Mouse (Mus musculus): ENCODE results near the gene Myh9. TPM values are rescaled to one million over a fixed set of nuclear protein-coding genes. Genes with fewer than 3 reads are reported as not detected.

Myh9 gene
- total RNA-seq, 2 experiments from 2014 or later = 270 to 287 TPM

- DNase-seq (ENCODE audit: low spot score in 2 of 2) = no peak
Observed at GRCm38 (mm10) chr15:77831138-77831579, 10.8 kb downstream of the Myh9 start.

DNA sequence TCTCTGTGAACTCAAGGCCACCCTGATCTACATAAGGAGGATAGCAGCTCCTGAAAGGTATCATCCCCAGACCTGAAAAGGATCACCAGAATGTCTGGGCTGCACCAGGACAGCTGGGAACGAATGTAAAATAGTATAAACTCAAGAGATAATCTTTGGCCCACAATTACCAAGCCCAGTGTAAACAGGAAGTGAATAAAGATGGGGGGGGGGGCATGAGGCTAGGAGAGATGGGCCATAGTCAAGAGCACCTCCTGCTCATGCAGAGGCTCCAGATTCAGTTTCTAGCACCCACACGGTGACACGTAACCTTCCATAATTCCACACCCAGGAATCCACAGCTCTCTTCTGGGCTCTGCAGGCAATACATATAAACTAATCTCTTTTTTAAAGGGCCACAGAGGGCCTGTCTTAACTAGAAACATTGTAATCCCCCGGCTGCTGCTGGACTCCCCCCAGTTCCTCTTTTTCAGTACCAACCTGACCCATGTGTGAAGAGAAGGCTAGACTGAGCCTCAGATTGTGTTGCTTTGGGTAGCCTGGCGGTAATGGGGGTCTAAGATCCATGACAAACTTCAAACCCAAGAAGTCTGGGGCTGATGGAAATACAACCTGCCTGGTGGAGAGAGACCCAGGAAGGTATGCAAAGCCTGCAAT lies 11.4 kb downstream of the Myh9 start:
- DNase-seq (ENCODE audit: low spot score in 2 of 2) = no peak

DNA sequence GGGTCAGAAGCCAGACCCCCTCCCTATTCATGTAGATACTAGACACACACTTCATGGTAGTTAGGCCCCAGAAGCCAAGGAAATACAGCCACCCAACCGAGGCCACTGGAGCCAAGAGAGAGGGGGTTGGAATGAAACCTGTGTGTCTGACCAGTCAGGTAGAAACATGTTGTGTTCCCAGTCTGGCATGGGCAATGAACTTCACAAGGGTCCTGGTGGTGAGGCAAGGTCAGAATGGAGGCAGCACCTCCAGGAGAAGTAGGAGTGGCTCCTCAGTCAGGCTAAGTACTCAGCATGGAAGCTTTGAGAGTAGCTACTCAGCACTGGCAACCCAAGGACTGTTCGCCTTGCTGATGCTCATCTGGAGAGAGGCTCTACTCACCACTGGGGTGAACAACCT lies 12.4 kb downstream of the Myh9 start:
- DNase-seq (ENCODE audit: low spot score in 2 of 2) = no peak

GRCm38 (mm10) chr15:77828910-77829309 lies 13.1 kb downstream of the Myh9 start:
- DNase-seq (ENCODE audit: low spot score in 2 of 2) = no peak

GRCm38 (mm10) chr15:77828242-77828641 lies 13.7 kb downstream of the Myh9 start:
- DNase-seq (ENCODE audit: low spot score in 2 of 2) = no peak

DNA sequence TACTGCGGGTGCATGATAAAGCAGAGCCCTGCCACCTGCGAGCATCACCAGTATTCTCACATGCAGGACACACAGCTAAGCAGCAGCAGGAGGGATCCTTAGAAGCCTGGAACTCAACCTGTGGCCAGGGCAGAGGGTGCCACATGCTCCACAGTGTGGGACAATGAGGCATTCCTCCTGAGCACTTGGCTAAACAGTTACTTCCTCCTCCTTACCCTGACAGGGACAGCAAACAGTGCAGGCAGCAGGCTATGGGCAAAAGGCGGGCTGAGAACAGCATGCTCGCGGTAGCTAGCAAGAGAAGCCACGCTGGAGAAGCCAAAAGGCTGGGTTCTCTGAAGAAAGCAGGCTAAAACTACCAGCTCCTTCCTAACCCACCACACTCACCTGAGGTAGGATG lies 14.2 kb downstream of the Myh9 start:
- no peak for DNase-seq (ENCODE audit: low spot score in 2 of 2)

DNA sequence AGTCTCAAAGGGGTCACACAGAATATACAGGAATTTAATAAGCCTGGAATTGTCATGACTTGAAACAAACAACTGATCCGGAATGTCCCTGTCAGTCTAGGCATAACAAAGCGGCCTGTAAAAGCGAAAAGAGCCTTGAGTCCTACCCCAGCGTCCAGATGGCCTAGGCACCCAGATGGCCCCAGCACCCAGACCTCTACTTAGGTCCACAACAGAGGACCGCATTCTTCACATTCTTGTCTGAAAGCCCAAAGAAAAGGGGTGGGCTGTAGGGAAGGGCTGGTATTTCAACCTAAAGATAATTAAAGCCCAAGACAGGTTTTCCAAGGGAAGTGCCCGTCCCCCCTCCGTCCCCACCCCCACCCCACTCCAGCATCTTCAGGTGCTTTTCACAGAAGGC lies 14.6 kb downstream of the Myh9 start:
- DNase-seq (ENCODE audit: low spot score in 2 of 2) = no peak

- DNase-seq (ENCODE audit: low spot score in 2 of 2) = no peak
Observed at GRCm38 (mm10) chr15:77825382-77825781, 16.6 kb downstream of the Myh9 start.

GRCm38 (mm10) chr15:77824321-77824720 lies 17.7 kb downstream of the Myh9 start:
- DNase-seq (ENCODE audit: low spot score in 2 of 2) = no peak

DNA sequence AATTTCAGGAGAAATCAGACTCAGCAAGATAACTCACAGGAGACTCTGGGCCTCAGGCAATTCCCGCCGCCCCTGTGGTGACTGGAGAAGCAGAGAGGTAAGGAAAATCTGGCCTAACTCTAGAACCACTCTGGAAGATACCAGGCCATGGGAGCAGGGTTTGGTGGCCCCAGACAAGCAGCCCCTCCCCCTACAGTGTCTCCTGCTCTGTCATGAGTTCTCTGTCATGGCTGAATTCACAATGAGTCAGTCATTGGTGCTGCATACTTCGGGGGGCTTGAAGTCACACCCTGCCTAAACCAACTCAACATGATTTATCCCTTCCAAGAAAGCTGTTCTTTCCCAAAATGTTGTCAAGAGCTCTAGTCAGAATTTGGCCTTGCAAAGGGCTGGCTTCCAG lies 18.3 kb downstream of the Myh9 start:
- DNase-seq (ENCODE audit: low spot score in 2 of 2) = no peak

DNA sequence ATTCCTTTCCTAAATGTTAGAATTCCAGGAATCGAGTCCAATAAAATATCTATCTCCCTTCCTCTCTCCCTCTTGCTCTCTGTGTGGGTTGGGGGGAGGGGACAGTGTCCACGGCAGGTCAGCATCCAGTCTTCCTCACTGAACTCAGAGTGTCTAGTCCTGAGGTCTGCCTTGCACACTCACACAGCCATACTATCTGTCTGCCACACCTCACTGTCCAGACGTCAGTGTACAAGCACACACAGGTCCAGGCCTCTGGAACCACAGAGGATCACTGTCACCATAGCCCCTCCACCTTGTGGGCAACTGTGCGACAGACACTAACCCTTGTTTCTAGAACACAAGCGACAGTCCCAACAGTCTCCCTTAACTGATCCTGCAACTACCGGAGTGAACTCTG lies 18.8 kb downstream of the Myh9 start:
- no peak for DNase-seq (ENCODE audit: low spot score in 2 of 2)

GRCm38 (mm10) chr15:77822671-77823070 lies 19.3 kb downstream of the Myh9 start:
- no peak for DNase-seq (ENCODE audit: low spot score in 2 of 2)

- DNase-seq (ENCODE audit: low spot score in 2 of 2) = no peak
Observed at GRCm38 (mm10) chr15:77822057-77822466, 19.9 kb downstream of the Myh9 start.

DNA sequence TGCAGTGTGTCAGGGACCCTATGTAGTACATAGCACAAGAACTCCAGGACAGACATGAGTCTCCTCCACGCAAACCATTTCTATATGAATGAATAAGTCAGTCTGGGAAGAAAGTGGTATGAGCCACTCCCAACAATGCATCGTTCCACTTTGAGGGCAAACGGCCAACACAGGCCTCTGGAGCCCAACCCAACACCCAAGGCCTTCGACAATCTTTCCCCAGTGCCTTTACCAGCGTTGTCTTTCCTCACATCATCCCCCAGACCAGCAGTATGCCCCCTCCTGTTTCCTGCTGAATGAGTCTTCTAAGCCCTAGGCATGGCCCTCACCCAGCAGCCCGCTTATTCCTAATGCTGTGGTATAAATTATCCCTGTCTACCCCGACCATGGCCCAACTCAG lies 20.6 kb downstream of the Myh9 start:
- DNase-seq (ENCODE audit: low spot score in 2 of 2) = no peak

- no peak for DNase-seq (ENCODE audit: low spot score in 2 of 2)
Observed at GRCm38 (mm10) chr15:77820480-77821163, 21.4 kb downstream of the Myh9 start.

GRCm38 (mm10) chr15:77819894-77820387 lies 22.0 kb downstream of the Myh9 start:
- DNase-seq (ENCODE audit: low spot score in 2 of 2) = no peak

- no peak for DNase-seq (ENCODE audit: low spot score in 2 of 2)
Observed at GRCm38 (mm10) chr15:77818556-77819158, 23.3 kb downstream of the Myh9 start.

- DNase-seq (ENCODE audit: low spot score in 2 of 2) = no peak
Observed at GRCm38 (mm10) chr15:77817417-77817816, 24.6 kb downstream of the Myh9 start.

DNA sequence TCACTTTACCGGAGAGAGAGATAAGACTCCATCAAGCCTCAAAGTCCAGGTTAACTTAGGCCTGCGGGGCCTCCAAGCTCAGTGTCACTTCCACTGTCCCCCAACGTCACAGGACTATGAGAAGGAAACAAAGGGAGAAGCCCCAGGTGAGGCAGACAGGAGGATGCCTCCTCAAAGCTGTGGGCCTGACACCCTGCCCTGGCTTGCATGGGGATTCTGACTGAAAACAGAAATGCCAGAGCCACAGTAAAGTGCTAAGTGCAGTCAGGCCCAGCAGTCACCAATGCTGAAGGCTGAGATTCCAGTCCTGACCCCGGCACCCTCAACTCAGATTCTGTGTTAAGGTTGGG lies 25.4 kb downstream of the Myh9 start:
- no peak for DNase-seq (ENCODE audit: low spot score in 2 of 2)

GRCm38 (mm10) chr15:77815867-77816600 lies 25.9 kb downstream of the Myh9 start:
- DNase-seq (ENCODE audit: low spot score in 2 of 2) = no peak

DNA sequence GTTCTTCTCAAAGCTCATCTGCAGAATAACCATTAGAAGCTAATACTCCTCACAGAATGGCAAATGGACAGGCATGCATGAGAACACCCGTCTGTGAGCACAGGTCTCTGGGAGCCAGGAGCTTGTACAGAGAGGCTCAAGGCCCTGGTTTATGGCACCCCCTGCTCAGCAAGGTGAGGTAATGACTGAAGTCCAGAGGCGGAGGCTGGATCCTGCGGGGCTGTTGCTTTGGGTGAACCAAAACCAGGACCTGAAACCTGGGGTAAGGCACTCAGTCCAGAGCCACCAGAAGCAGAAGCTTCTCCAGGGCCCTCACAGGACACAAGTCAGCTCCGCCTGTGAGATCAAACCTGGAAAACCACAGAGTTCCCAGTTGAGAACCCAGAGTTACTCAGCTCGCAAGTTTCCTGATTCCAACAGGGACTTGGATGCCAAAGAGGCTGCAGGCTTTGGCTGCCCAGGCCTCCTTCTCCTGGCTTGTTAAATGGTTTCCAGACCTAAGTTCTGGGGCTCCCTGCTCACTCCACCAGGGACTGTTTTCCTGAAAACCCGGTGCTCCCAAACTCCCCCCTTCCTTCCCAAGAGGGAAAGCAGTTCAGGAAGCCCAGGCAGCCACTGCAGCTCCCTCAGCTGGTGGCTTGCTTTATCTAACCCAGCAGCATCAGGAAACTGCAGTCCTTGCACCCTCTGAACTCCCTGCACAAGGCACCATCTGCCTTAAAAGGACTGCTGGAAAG lies 28.2 kb downstream of the Myh9 start:
- DNase-seq (ENCODE audit: low spot score in 2 of 2) = no peak
